Mouse (Mus musculus) cerebellum, adult 9-10 months (tissue): Measurements from ENCODE around the gene Mettl27.

ENCODE experiments used
- DNase-seq: peaks from one replicate; pipeline ENCODE4 v3.0.0; 2022

Mettl27 gene

GRCm38 (mm10) chr5:134989741-134990140 lies 57.6 kb downstream of the Mettl27 start:
- no peak for DNase-seq
